Mouse (Mus musculus): ENCODE measurements at regions not wholly inside any gene's neighbourhood (a gene's known extent, or its start where the extent isn't known, plus 50 kb on each side); places are given as distances from the start of the nearest gene placed in this dataset.

- no peak for DNase-seq (ENCODE audit: low spot score in 2 of 2)
Measured at GRCm38 (mm10) chr12:110219750-110220149, 59.1 kb upstream of the Dio3 start.

- no peak for DNase-seq (ENCODE audit: low spot score in 2 of 2)
Measured at GRCm38 (mm10) chr12:110220516-110220915, 58.4 kb upstream of the Dio3 start.

DNA sequence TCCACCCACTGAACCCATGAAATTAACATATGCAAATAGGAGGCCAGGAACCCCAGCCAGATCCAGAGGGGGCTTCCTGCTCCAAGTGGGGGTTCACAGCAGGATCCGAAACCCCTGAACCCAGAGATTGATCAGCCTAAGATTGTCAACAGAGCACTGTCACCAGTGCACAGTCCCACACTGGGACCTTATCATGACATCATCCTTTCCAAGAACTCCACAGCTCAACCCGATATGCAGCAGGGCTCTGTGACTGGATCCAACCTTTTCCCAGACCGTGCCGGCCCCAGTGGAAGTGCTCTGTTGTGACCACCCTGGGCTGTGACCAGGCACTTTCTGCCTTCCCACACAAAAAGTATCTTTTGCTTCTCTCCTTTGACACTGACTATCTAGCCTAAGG is 57.7 kb upstream of the Dio3 start:
- no peak for DNase-seq (ENCODE audit: low spot score in 2 of 2)

- no peak for DNase-seq (ENCODE audit: low spot score in 2 of 2)
Measured at GRCm38 (mm10) chr12:110221679-110222078, 57.2 kb upstream of the Dio3 start.

DNA sequence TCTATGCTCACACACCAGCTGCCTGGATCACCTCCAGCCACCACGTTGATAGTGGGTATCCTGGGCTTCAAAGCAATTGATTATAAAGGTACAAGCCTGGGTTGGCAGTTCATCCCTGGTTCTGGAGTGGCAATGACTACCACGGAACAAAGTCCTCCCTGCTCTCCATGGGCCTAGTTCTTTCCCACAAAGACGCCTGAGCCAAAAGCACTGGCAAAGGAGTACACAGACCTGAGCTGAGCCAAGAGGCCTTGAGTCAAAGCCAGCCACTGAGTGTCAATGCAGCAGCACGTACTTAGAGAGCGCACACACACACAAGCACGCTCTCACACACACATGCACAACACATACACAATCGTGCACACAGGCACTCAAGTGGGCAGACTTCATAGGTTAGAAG is 54.6 kb upstream of the Dio3 start:
- DNase-seq (ENCODE audit: low spot score in 2 of 2) = no peak

- no peak for DNase-seq (ENCODE audit: low spot score in 2 of 2)
Measured at GRCm38 (mm10) chr12:110228011-110228411, 50.9 kb upstream of the Dio3 start.

All from urinary bladder, adult 18-20 months (tissue).